Mouse (Mus musculus): ENCODE measurements around the gene Thsd4.
"Not testable (repeated sequence)": the region's sequence is repeated elsewhere in the genome, so short reads cannot be mapped to it uniquely, and the experiment has no call there.

Thsd4 gene

DNA sequence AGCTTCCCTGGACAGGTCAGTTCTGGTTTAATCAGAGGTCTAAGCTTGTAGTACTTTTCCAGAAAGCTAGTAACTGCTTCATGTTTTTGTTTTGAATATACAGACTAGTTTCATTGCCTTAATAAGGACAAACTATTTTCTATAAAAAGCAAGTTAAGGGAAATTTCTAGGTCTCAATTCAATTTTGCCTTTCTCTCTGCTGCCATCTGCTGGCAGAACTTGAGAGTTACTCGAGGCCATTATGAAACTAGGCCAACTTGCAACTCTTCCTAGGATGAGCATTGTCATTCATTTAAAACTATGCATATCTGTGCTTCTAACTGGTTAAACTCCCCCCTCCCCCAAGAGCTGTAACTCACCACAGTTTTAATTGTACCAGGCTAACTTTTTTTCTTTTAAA lies 532.0 kb downstream of the Thsd4 start:
- peak; percentile 76 for DNase-seq (ENCODE audit: low read depth, low spot score)

DNA sequence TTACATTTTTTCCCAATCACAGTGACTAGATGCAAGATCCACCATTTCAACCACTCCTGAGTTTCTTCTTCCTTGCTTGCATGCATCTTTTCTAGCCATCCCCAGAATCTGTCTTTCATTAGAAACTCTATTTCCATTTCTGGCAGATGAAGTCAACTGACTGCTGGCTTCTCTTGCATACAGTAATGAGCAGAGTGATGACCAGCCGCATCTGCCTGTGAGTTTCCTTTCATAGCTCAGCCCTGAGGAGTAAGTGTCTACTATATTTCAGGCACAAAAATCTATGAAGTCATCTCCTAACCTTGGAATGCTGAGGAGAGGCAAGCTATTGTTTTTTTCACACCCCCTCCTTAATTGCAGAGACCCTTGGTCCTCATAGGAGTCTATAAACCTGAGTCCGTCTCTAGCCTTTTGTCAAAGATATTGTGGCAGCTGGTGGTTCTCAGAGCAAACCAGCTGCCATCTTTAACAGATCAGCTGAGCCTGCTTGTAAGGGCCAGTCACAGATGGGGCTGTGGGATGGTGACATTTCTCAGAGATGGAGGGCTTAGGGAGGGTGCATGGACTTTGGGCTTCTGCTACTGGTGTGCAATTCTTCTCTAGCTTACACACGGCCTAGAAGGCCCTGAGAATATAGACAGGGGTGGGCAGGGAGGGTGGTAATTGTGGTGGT lies 535.8 kb downstream of the Thsd4 start:
- DNase-seq (ENCODE audit: low read depth, low spot score) = no peak

DNA sequence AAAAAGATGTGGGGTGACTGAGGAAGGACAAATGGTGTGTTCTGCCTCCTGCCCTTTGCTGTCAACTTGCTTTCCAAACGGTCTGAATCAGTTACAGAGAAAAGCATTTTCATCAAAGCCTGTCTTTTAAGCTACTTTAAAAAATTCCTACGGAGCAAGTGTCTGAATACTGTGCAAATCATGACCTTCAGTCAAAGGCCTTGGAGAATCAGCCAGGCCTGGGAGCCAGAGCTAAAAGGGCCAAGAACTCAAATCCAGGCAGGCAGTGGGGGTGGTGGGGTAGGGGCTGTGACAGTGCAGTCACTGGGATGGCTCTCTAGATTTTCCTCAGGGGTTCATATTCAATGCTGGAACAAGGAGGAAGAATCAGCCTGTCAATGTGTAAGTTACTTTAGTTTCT lies 540.7 kb downstream of the Thsd4 start:
- DNase-seq (ENCODE audit: low read depth, low spot score) = no peak

DNA sequence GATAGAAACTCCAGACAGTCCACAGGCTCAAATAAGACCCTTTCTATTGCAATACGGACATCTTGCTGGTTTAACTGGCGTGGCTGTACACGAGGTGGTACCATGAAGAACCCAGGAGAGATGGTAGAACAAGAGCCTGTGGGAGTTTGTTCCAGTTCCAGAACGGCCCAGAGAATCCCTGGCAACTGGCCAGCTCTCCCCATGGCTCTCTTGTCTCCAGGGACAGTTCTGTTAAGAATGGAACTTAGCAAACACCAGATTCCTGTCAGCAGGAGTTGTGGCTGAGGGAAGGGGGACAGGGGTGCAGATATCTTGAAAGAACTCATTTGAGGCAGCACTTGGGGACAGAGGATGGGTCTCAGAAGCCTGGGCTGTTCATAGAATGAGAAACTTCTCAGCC lies 550.6 kb downstream of the Thsd4 start:
- DNase-seq (ENCODE audit: low read depth, low spot score) = no peak

DNA sequence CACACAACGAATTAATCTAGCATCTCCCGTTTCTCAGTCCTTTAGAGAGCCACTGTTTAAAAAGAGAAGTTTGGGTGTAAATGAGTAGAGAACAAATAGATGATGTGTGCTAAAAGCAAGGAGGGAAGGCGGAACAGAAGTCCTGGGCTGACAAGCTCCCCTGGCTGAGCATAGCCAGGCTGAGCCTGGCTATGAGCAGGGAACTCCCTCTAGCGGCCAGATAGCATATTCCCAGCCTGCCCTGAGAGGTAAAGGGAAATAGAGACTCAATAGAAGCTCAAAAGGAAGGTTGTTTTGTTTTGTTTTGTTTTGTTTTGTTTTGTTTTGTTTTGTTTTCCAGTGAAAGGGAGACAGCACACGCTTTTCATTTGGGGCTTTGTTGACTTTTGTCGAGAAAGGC lies 552.5 kb downstream of the Thsd4 start:
- peak; percentile 76 for DNase-seq (ENCODE audit: low read depth, low spot score)

DNA sequence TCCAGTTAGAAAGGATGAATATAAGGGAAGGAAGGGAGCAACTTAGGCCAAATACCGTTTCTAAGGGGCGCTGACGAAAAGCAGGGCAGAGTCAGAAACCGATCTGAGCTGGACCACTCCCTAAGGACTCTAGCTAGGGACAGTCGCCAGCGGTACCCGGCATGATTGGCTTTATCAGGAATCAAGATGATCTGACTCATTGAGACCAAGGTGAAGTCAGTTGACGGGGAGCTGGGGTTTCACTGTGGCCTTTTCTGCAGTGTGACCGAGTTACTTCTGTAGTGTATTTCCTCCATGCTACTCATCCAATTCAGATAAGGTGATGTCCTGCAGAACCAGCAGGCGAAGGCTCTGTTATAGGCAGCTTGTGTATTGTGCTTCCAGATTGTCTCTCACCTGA lies 556.8 kb downstream of the Thsd4 start:
- no peak for DNase-seq (ENCODE audit: low read depth, low spot score)

DNA sequence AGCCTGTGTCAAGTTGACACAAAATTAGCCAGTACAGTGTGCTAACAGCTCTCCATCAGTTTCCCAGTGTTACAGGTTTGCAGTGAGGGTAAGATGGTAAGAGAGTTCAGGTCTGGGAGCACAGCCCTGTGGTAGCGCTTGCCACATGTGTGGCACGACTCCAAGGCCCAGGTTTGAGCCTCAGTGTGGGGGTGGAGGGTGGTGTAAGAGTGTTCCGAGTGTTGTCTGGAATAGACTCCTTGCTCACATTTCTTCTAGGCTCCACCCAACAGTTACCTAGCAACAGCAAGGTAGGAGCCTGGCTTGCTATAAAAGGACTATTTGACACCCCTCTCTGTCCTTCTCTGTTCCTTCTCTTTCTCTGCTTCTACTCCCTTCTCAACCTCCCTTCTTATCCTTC lies 557.5 kb downstream of the Thsd4 start:
- no peak for DNase-seq (ENCODE audit: low read depth, low spot score)

DNA sequence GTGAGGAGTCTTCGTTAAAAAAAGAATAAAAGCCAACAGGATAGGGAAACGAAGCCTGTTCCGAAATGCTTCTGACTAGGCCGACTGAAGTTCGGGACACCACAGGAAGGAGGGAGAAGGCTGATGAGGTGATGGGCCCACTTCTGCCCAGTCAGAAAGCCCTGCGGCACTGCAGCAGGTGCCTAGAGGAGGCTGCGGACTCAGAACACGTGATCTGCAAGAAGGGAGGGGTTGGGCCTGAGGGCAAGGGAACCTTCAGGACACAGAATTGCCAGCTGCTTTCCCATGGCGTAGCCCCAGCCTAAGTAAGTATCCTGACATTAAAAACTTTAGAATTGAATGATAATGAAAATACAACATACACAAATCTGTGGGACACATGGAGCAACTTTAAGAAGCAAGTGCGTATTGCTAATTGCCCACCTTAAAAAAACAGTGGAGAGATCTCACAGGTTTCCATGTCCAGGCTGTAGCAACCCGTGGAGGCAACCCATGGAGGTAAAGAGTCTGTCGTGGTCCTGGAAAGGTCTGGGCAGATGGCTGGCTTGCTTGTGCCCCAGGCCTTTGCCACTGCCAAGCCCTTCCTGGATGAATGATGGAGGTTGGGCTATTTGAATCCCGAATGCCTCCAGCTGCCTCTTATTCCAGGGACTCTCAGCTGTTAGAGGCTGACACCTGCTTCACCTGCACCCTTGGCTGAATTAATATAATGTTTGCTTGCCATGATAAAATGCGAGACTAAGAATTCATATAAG lies 560.5 kb downstream of the Thsd4 start:
- no peak for DNase-seq (ENCODE audit: low read depth, low spot score)

DNA sequence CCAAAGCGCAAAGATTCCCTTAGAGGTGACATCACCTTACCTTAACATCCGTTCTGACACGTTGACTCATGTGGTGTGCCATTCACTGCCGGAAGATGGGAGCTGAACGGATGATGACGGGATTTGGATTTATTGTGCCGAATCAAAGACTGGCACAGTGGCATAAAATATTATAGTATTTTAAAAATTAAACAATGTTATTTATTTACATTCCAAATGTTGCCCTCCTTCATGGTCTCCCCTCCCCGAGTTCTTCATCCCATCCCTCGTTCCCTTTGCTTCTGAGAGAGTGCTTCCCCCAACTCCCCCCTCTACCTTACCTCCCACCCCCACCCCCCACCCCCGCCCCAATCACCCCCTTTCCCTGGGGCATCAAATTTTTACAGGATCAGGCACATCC lies 561.3 kb downstream of the Thsd4 start, which contains the start of gene Nr2e3:
Gene Nr2e3 (minus strand): TSS at position 101 of the 400 bp plus-strand sequence.
- DNase-seq (ENCODE audit: low read depth, low spot score) = no peak

DNA sequence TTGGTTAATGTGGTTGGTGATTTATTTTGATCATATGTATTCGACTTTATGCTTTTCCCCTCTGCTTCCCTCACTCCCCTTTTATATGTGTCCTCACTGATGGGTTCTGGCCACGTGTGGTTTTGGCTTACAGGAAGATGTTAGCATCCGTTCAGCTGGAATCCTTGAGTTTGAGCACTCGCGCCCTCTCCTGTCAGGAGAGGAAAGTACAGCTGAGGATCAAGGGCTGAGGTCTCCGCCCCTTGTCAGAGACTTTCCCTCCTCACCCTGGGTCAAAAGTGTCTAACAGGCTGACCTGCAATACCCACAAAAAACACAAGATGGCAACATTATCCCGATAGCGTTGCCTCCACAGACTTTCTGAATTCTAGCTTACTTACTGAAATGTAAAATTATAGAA lies 562.6 kb downstream of the Thsd4 start:
- DNase-seq (ENCODE audit: low read depth, low spot score) = peak; percentile 97

DNA sequence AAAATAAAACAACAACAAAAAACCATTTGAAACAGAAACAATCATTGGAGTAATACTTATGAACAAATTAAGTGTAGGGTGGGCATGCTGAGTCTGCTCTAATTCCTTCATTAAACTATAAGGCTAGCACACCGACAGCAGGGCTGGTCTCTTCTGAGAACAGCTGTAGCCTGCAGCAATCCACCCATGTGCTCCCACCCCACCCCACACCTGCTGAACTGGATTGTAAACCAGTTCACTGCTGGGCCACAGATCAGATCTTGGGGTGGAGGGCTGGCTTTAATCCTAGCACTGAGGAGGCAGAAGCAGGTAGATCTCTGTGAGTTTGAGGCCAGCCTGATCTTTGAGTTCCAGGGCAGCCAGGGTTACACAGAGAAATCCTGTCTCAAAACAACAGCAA lies 563.7 kb downstream of the Thsd4 start:
- DNase-seq (ENCODE audit: low read depth, low spot score) = not testable (repeated sequence)

DNA sequence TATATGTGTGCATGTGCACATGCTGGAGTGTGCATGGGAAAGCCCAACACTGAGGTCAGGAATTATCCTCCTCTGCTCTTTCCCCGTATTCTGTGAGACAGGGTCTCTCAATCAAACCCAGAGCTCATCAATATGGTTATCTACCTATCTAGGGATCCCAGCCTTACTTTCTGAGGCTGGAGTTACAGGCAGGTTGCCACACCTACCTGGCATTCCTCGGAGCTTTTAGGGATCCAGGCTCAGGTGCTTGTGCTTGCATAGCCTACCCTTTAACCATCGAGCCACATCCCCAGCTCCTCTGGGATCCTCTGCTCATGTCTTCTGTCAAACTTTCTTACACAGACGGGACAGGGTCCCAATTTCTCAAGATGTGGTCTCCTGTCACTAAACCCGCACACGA lies 565.4 kb downstream of the Thsd4 start:
- no peak for DNase-seq (ENCODE audit: low read depth, low spot score)

DNA sequence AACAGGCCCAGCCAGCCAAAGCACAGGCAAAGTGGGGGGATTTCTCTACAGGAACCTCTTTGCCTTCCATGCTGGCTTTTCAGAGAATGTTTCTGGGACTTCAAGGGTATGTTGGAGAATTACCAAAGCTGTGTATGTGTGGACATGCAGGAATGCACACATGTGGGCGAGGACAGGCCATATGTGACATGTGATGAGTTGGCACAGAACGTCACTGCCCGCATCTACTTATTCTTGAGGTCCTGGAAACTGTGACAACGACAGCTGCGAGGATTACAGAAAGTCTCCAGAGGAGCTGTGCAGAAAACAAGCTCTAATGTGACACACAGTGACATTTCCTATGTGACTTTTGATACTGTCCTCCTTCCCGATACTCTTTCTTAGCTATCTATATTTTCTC lies 566.2 kb downstream of the Thsd4 start:
- DNase-seq (ENCODE audit: low read depth, low spot score) = no peak

DNA sequence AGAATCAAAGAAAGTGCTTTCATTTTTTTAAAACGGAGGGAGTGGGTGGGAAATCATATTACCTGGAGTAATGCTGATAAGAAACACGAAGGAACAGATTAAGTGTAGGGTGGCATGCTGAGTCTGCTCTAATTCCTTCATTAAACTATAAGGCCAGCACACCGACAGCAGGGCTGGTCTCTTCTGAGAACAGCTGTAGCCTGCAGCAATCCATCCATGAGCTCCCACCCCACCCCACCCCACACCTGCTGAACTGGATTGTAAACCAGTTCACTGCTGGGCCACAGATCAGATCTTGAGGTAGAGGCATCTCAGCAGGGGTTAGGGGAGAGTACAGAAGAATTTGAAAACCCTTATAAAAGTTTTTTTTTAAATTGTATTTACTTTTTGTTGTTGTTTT lies 566.6 kb downstream of the Thsd4 start:
- DNase-seq (ENCODE audit: low read depth, low spot score) = no peak

DNA sequence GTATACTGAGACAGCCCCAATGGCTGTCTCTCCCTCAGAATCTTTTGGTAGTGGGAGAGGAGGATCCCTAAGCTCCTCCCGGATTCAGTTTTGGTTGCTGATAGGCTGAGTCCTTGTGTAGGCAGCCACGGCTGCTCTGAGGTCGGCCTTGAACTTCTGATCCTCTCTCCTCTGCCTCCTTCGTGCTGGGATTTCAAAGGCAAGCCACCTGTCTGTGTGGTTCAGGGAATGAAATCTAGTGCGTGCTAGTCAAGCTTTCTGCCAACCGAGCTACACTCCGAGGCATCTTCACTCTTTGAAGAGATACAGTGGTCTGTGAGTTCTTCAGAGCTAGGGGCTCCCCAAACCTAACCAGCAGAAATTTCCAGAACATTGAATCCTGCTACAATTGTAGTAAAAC lies 568.3 kb downstream of the Thsd4 start:
- DNase-seq (ENCODE audit: low read depth, low spot score) = no peak

DNA sequence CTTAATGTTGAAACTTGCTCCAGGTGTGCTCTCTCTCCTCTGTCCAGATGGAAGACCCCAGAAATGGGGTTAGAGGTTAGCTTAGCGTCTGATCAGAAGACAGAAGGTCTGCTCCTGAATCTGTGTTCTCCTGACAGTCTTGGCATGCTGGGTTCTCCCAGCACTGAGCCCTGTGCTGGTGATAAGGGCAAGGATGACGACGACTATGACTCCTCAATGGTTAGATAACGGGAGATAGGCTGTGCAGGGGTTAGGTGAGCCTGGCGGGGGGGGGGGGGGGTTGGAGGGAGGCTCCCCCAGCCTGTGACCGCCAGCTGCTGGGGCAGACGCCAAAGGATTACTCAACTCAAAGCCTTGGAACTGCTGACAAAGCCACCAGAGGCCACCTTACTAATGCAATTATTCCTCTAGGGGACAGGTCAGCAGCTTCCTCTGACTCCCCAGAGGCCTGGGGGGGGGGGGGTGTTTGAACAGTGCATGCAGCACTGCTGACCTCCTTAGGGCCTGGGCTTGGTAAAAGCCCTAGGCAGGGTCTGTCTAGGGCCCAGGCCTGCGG lies 569.3 kb downstream of the Thsd4 start:
- no peak for DNase-seq (ENCODE audit: low read depth, low spot score)

DNA sequence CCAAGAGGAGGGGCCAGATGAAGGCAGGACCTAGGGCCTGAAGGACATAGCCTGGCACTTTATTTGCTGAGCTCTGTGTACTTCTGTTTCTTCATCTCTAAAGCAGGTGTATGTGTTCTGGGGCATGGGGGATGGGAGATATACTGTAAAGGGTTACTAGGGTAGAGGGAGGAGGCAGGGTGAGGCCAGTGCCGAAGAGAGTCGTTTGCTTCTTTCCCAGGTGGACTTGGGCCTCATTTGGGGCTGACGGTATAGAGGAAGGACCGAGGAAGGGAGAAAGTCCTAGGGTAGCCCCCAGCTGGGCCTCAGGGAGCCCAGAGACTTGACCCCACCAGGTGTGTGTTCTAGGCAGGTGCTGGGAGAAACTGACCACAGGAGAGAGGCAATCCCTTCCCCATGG lies 569.9 kb downstream of the Thsd4 start:
- DNase-seq (ENCODE audit: low read depth, low spot score) = no peak

DNA sequence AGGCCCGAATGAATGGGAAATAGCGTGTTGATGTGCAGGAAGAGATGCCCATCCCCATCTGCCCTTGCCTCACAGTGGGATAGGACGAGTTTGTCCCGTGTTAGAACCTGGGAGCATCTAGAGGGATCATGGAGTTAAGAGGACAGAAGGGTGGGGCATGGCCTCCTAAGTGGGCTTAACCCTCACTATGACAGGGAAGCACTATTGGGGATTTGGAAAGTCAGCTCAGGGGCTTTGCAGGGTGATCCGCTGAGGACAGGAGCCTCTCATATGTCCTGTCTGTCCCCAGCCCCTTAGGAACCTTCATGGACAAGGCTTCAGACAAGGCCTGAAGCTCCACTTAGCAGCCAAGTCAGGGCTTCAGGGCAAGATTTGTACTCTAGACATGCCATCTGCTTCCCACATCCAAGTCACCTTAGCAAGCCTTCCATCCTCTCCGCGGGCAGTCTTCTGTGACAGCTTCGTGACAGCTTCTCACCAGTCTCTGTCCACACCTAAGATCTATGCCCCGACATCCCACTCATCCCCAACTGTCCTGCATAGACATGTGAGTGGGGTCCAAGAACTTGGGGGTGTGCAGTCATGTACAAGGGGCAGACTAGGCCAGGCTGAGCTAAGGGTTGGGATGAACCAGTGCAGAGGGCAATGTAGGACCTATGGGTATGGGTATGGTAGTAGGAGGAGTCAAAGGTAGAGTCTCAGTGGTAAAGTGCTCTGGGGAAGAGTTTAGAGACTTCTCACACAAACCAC lies 570.7 kb downstream of the Thsd4 start:
- no peak for DNase-seq (ENCODE audit: low read depth, low spot score)

DNA sequence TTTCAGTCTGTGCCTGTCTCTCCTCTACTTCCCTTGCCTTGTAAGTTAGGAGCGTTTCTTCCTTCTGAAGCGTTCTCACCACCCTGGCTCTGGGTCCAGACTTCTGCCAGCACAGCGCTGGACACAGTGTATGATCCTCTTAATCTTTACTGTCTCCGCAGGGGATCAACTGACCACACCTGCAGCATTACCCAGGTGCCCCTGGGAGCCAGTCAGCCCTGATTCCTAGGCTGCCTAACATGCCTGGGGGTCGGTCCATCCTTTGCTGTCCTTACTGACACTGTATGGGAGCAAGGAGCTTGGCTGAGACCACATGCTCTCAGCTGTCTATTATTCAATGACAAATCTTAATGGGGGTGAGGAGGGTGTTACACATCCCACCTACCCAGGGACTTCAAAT lies 571.9 kb downstream of the Thsd4 start:
- no peak for DNase-seq (ENCODE audit: low read depth, low spot score)

DNA sequence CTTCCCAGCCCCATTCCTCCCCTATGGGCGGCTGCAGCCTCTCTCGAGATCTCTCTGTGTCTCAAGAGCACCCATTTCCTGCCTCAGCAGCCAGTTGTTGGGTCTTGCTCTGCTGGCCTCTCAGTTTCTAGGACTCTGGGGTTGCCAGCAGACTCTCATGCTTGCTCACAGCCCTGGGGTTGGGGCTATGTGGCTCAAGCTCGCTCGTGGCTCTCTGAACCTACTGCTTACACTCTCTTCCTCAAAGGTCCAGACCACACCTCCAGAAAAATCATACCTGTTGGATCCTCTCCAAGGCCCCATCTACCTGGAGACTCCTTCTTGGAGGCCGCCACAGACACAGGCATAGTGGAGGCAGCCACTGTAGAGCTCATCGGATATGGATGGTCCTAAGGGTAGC lies 572.3 kb downstream of the Thsd4 start:
- no peak for DNase-seq (ENCODE audit: low read depth, low spot score)

DNA sequence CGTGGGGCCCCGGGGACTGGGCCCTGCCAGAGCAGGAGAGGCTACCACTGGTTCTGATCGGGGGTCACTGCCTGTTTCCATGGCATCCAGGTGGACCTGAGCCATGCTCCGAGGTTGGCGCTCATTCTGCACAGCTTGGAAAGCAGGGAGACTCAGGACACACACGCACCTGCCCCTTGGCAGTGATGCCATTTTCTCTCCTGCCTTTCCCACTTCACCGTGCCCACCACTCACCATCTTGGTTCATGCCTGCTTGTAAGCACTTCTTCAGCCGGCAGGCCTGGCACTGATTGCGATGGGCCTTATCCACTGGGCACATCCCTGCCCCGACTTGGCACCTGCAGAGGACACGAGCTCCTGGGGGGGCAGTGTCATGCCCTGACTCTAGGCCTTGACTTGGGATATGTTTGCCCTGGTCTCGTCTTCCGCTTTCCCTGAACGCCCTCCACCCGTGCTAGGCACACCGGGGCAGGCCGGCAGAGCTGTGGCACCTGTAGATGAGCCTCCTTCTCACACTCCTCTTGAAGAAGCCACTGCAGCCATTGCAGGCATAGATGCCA lies 573.1 kb downstream of the Thsd4 start:
- DNase-seq (ENCODE audit: low read depth, low spot score) = no peak

DNA sequence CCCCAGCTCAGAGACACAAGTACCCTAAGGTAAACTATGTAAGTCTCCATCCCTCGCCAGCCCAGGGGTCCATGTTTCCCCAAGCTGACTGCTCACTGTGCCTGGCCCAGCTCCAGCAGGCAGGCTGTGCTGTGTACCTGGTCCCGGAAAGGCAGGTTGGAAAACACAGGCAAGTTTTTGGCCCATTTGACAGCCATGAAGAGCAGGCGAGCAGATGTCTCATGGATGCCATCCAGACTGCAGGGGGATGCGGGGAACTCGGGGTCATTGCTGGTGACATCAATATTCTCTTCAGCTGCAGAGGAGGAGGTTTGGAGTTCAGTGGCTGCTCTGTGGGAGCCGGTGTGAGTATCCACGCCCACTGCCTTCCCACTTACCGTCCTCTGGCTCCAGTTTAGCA lies 573.6 kb downstream of the Thsd4 start:
- no peak for DNase-seq (ENCODE audit: low read depth, low spot score)

Measured in mesoderm, embryonic 11.5 days (tissue).